In the genomic region with DNA sequence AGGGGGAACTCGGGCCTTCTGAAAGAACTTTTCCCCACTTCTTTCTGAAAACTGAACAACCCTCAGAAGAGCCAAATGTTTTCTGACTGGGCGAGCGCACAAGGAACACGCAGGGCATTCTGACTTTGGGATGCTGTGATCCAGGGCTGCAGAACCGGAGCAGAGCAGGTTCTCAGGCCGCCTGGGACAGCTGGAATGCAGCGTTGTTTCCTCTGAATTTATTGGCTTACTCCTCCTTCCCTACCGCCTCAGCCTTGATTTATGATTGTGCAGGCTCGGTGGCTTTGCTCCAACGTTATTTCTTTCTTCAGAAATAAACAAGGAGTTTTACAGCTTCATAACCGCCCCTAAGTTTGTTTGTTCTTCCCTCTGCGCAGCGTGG, we compare ENCODE assay signal across 8 mouse cellular contexts.
DNase-seq lines count a peak whose midpoint lies in the region; ATAC-seq and TF ChIP-seq lines count a peak whose summit lies in the region.

No protein-coding gene starts in this region.

- peak; percentile 74 for DNase-seq in adipocyte (ENCODE audit: low spot score)
- peak; percentile 33 for DNase-seq in embryo, embryonic 9.5 days (ENCODE audit: extremely low spot score)
- peak; percentile 83 for DNase-seq in mesoderm, embryonic 11.5 days (ENCODE audit: low read depth, low spot score)
- no peak for DNase-seq in layer of hippocampus, adult 18-20 months (ENCODE audit: low spot score in 2 of 2)
- no peak for DNase-seq in right cerebral cortex, postnatal 36 days (ENCODE audit: low spot score in 2 of 2)
- DNase-seq in thymus, adult 2 months = no peak

- H3K9ac ChIP-seq in kidney, embryonic 14.5 days (ENCODE audit: low read depth, low read length) = peak overlapping the region; percentile 7; the same call in 1 of the 2 replicates

- no peaks in the 10 kb centered on the region for H3K36me3 ChIP-seq in kidney, embryonic 14.5 days (ENCODE audit: control insufficient read depth, insufficient read depth, low read length)
- H3K36me3 ChIP-seq in thymus, adult 2 months (ENCODE audit: control insufficient read depth, insufficient read depth, low read length) = no peaks in the 10 kb centered on the region

- 7% methylated on average over 13 of the region's 13 CpGs for WGBS in kidney, embryonic 14.5 days
- 77% methylated on average over 13 of the region's 13 CpGs for WGBS in thymus, adult 2 months

- no peak for TF ChIP-seq POLR2A in thymus, adult 2 months (IDR thresholded peaks at IDR 0.05; ENCODE audit: control insufficient read depth, extremely low read depth, insufficient read depth, low read length, poor library complexity)

- peak overlapping the region; percentile 23 for H3K4me2 ChIP-seq in kidney, embryonic 14.5 days (replicated peaks; ENCODE audit: low read depth, low read length)

- no peaks in the 10 kb centered on the region for H3K9me3 ChIP-seq in kidney, embryonic 14.5 days (ENCODE audit: control insufficient read depth, low read length)

- no peak for TF ChIP-seq CTCF in thymus, adult 2 months (IDR thresholded peaks at IDR 0.05; ENCODE audit: borderline replicate concordance, control insufficient read depth, extremely low read depth, insufficient read depth, low read length, poor library complexity)

- H3K4me1 ChIP-seq in kidney, embryonic 14.5 days (ENCODE audit: control insufficient read depth, insufficient read depth, low read length) = peaks cover 29% of the 10 kb centered on the region
- H3K4me1 ChIP-seq in thymus, adult 2 months (replicated peaks; ENCODE audit: control insufficient read depth, insufficient read depth, low read length) = no peaks in the 10 kb centered on the region

- H3K4me3 ChIP-seq in kidney, embryonic 14.5 days (ENCODE audit: low read length) = no peak overlapping the region
- H3K4me3 ChIP-seq in thymus, adult 2 months (ENCODE audit: control insufficient read depth, insufficient read depth, low read length) = no peak overlapping the region

- no peaks in the 10 kb centered on the region for H3K27me3 ChIP-seq in kidney, embryonic 14.5 days (ENCODE audit: control insufficient read depth, insufficient read depth, low read length)
- H3K27me3 ChIP-seq in thymus, adult 2 months (ENCODE audit: control insufficient read depth, insufficient read depth, low read length) = no peaks in the 10 kb centered on the region

- peak overlapping the region; percentile 95 for H3K27ac ChIP-seq in kidney, embryonic 14.5 days (ENCODE audit: low read depth, low read length)
- H3K27ac ChIP-seq in thymus, adult 2 months (ENCODE audit: control insufficient read depth, insufficient read depth, low read length) = no peak overlapping the region

- ATAC-seq in kidney, embryonic 14.5 days (ENCODE audit: low FRiP score, low TSS enrichment) = peak; percentile 92
- ATAC-seq in megakaryocyte-erythroid progenitor cell, adult 5-6 weeks (replicated peaks; ENCODE audit: low FRiP score, low TSS enrichment, poor library complexity, severe bottlenecking) = no peak

Comparison
In these comparisons a context has a peak if more than half of its experiments do, and no peak if none do; other contexts are left out.
1. DNase-seq: peak in adipocyte (single experiment), embryo, embryonic 9.5 days (single experiment) and mesoderm, embryonic 11.5 days (single experiment); none in layer of hippocampus, adult 18-20 months (0 of 2), right cerebral cortex, postnatal 36 days (0 of 2) and thymus, adult 2 months (single experiment).